Comparison of ENCODE assay signal across 10 mouse cellular contexts in genomic region chr7:115597376-115597775, GRCm38 (mm10).
A peak's percentile ranks its signal among the peaks of the same experiment; 100 is the strongest.
DNase-seq lines count a peak whose midpoint lies in the region; ATAC-seq and TF ChIP-seq lines count a peak whose summit lies in the region.
"Had no signal": no experiment of that assay in that cellular context is flagged by ENCODE, and none has a peak within 500 bp of the region (broad histone marks: within the 10 kb centered on the region; RNA-seq: fewer than 3 reads in every experiment).

No protein-coding gene starts in this region.

- no peaks in the 10 kb centered on the region for H3K36me3 ChIP-seq in neural tube, embryonic 15.5 days
- H3K36me3 ChIP-seq in thymus, adult 2 months (ENCODE audit: control insufficient read depth, insufficient read depth, low read length) = no peaks in the 10 kb centered on the region
- H3K36me3 ChIP-seq in liver, postnatal 0 days (replicated peaks; ENCODE audit: insufficient read depth, low read length) = no peaks in the 10 kb centered on the region
- H3K36me3 ChIP-seq: heart, embryonic 12.5 days; limb, embryonic 15.5 days had no signal

- H3K27me3 ChIP-seq in neural tube, embryonic 15.5 days (replicated peaks) = no peaks in the 10 kb centered on the region
- no peaks in the 10 kb centered on the region for H3K27me3 ChIP-seq in thymus, adult 2 months (ENCODE audit: control insufficient read depth, insufficient read depth, low read length)
- no peaks in the 10 kb centered on the region for H3K27me3 ChIP-seq in liver, postnatal 0 days (ENCODE audit: insufficient read depth, low read length)
- H3K27me3 ChIP-seq: heart, embryonic 12.5 days; limb, embryonic 15.5 days had no signal

- H3K4me2 ChIP-seq in neural tube, embryonic 15.5 days = no peak overlapping the region
- H3K4me2 ChIP-seq in liver, postnatal 0 days (ENCODE audit: low read depth, low read length) = no peak overlapping the region
- H3K4me2 ChIP-seq: heart, embryonic 12.5 days; limb, embryonic 15.5 days had no signal

- H3K9me3 ChIP-seq in neural tube, embryonic 15.5 days (replicated peaks) = no peaks in the 10 kb centered on the region
- H3K9me3 ChIP-seq in liver, postnatal 0 days (ENCODE audit: low read length) = no peaks in the 10 kb centered on the region
- H3K9me3 ChIP-seq: heart, embryonic 12.5 days; limb, embryonic 15.5 days had no signal

- TF ChIP-seq POLR2A in thymus, adult 2 months (IDR thresholded peaks at IDR 0.05; ENCODE audit: control insufficient read depth, extremely low read depth, insufficient read depth, low read length, poor library complexity) = no peak

- no peaks in the 10 kb centered on the region for H3K4me1 ChIP-seq in neural tube, embryonic 15.5 days
- no peaks in the 10 kb centered on the region for H3K4me1 ChIP-seq in thymus, adult 2 months (replicated peaks; ENCODE audit: control insufficient read depth, insufficient read depth, low read length)
- H3K4me1 ChIP-seq in liver, postnatal 0 days (ENCODE audit: insufficient read depth) = no peaks in the 10 kb centered on the region

- H3K27ac ChIP-seq in neural tube, embryonic 15.5 days (replicated peaks) = no peak overlapping the region
- H3K27ac ChIP-seq in left cerebral cortex, adult 2 months = no peak overlapping the region
- H3K27ac ChIP-seq in thymus, adult 2 months (ENCODE audit: control insufficient read depth, insufficient read depth, low read length) = no peak overlapping the region
- H3K27ac ChIP-seq in liver, postnatal 0 days (ENCODE audit: low read depth) = no peak overlapping the region

- DNase-seq in cerebellum, postnatal 10 days = peak; percentile 18 to 31
- no peak for DNase-seq in cerebellum, adult 9-11 months
- DNase-seq in neural tube, embryonic 10.5 days (ENCODE audit: extremely low spot score, low spot score) = peak; percentile 22
- peak; percentile 36 to 38 for DNase-seq in left cerebral cortex, adult 2 months (ENCODE audit: extremely low spot score in 1 of 2, low spot score in 2 of 2)
- no peak for DNase-seq in thymus, adult 2 months
- DNase-seq in liver, postnatal 0 days = no peak
- DNase-seq in cerebellum, adult 18-20 months = no peak

- 64% methylated on average over 6 of the region's 6 CpGs for WGBS in neural tube, embryonic 15.5 days
- WGBS in thymus, adult 2 months = 97% methylated on average over 6 of the region's 6 CpGs
- WGBS in liver, postnatal 0 days (ENCODE audit: insufficient replicate concordance) = 94% methylated on average over 6 of the region's 6 CpGs

- no peak for TF ChIP-seq EP300 in liver, postnatal 0 days (IDR thresholded peaks at IDR 0.05; ENCODE audit: low read depth)

- intact Hi-C loops in left cerebral cortex, adult 2 months (cut with DNase I) = no loop called here

- no peak overlapping the region for H3K9ac ChIP-seq in neural tube, embryonic 15.5 days (replicated peaks)
- no peak overlapping the region for H3K9ac ChIP-seq in liver, postnatal 0 days (replicated peaks)
- H3K9ac ChIP-seq: heart, embryonic 12.5 days; limb, embryonic 15.5 days had no signal

- no peak overlapping the region for H3K4me3 ChIP-seq in neural tube, embryonic 15.5 days (replicated peaks)
- H3K4me3 ChIP-seq in left cerebral cortex, adult 2 months = no peak overlapping the region
- no peak overlapping the region for H3K4me3 ChIP-seq in thymus, adult 2 months (ENCODE audit: control insufficient read depth, insufficient read depth, low read length)
- no peak overlapping the region for H3K4me3 ChIP-seq in liver, postnatal 0 days (ENCODE audit: low read depth, low read length)
- H3K4me3 ChIP-seq: heart, embryonic 12.5 days; limb, embryonic 15.5 days had no signal

- no peak for ATAC-seq in neural tube, embryonic 15.5 days (ENCODE audit: low FRiP score)
- no peak for ATAC-seq in liver, postnatal 0 days

- TF ChIP-seq CTCF in left cerebral cortex, adult 2 months (IDR thresholded peaks at IDR 0.05) = no peak
- no peak for TF ChIP-seq CTCF in thymus, adult 2 months (IDR thresholded peaks at IDR 0.05; ENCODE audit: borderline replicate concordance, control insufficient read depth, extremely low read depth, insufficient read depth, low read length, poor library complexity)
- no peak for TF ChIP-seq CTCF in liver, postnatal 0 days (IDR thresholded peaks at IDR 0.05; ENCODE audit: low read depth)

Comparison
In these comparisons a context has a peak if more than half of its experiments do, and no peak if none do; other contexts are left out.
1. DNase-seq: peak in cerebellum, postnatal 10 days (2 of 2), neural tube, embryonic 10.5 days (single experiment) and left cerebral cortex, adult 2 months (2 of 2); none in cerebellum, adult 9-11 months (single experiment), thymus, adult 2 months (single experiment), liver, postnatal 0 days (single experiment) and cerebellum, adult 18-20 months (0 of 2).